Mouse (Mus musculus) embryonic facial prominence, embryonic 10.5 days (tissue): ENCODE results near the gene Astn2. TPM values are rescaled to one million over a fixed set of nuclear protein-coding genes. Genes with fewer than 3 reads are reported as not detected.

Experiments
- DNase-seq: peaks from one replicate; pipeline ENCODE4 v3.0.0-alpha.2; 2017; ENCODE audit warnings: low spot score
- H3K27ac ChIP-seq: fragments of 300-500 bp; sonication (generic); replicated peaks from 2 replicates; pipeline ENCODE4 v1.5.1; 2016; ENCODE audit warnings: mild to moderate bottlenecking
- H3K27me3 ChIP-seq: fragments of 300-500 bp; sonication (generic); replicated peaks from 2 replicates; pipeline ENCODE4 v1.6.1; 2016; ENCODE audit warnings: low read depth, mild to moderate bottlenecking; ENCODE audit not compliant: poor library complexity, severe bottlenecking
- H3K36me3 ChIP-seq: fragments of 300-500 bp; sonication (generic); replicated peaks from 2 replicates; pipeline ENCODE4 v1.6.1; 2016; ENCODE audit warnings: mild to moderate bottlenecking, moderate library complexity
- H3K4me1 ChIP-seq: fragments of 300-500 bp; sonication (generic); 2 replicates; pipeline ENCODE4 v1.6.1; 2016
- H3K4me3 ChIP-seq: fragments of 300-500 bp; sonication (generic); 2 replicates; pipeline ENCODE4 v1.5.1; 2016; ENCODE audit warnings: mild to moderate bottlenecking, moderate library complexity
- H3K9me3 ChIP-seq: fragments of 300-500 bp; sonication (generic); 2 replicates; pipeline ENCODE4 v1.6.1; 2016; ENCODE audit warnings: mild to moderate bottlenecking
- WGBS: fragments of 180-500 bp; shearing (Covaris S2); methylation state at CpG from one replicate; pipeline ENCODE4 v1.1.7; 2016; 5-methylcytosine and 5-hydroxymethylcytosine counted together
- polyA plus RNA-seq: library from polyadenylated mRNA; unstranded; fragments of >200 nt; fragmentation: Nextera tagmentation; extraction: Ambion mirVana; gene quantifications from 2 replicates; pipeline ENCODE4 v1.2.1, GENCODE M21; 2016

Gene Astn2
- polyA plus RNA-seq, 1 experiment from 2014 or later: 0.40 TPM

GRCm38 (mm10) chr4:65839550-65840000 lies 564.8 kb downstream of the Astn2 start:
- H3K9me3 ChIP-seq: no peaks in the 10 kb centered on the region
- DNase-seq: peak; percentile 13
- H3K4me3 ChIP-seq: no peak overlapping the region
- 42% methylated on average over 9 of the region's 9 CpGs for WGBS
- 0 out of 2 replicates have a peak, but pooled peaks cover 5% of the 10 kb centered on the region for H3K4me1 ChIP-seq
- H3K27me3 ChIP-seq: 0 out of 2 replicates have a peak, but pooled peaks cover 8% of the 10 kb centered on the region
- no peaks in the 10 kb centered on the region for H3K36me3 ChIP-seq
- no peak overlapping the region for H3K27ac ChIP-seq

DNA sequence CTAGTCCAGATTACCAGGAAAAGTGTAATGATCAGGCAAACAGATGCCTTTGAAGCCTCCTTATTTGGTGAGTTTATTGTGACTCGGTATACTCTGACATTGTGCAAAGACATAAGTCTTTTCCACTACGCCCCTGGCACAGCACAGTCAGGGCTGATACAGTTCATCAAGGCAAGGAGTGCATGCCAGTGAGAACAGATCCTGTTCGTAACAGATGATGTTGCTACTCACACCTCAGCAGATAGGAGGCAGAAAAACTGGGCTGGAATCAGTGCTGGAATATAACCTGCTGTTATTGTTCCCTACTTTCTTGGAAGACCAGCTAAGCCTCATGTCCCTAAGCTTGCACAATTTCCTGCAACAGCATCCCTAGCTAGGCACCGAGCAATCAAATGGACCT lies 565.6 kb downstream of the Astn2 start:
- DNase-seq: no peak
- H3K27me3 ChIP-seq: 0 out of 2 replicates have a peak, but pooled peaks cover 8% of the 10 kb centered on the region

GRCm38 (mm10) chr4:65832971-65833370 lies 571.4 kb downstream of the Astn2 start:
- 91% methylated on average over 1 of the region's 1 CpGs for WGBS
- no peaks in the 10 kb centered on the region; the same call in 1 of the 2 replicates for H3K27me3 ChIP-seq
- no peaks in the 10 kb centered on the region for H3K36me3 ChIP-seq
- 0 out of 2 replicates have a peak, but pooled peaks cover 3% of the 10 kb centered on the region for H3K4me1 ChIP-seq
- H3K4me3 ChIP-seq: no peak overlapping the region
- no peak for DNase-seq
- H3K9me3 ChIP-seq: no peaks in the 10 kb centered on the region
- no peak overlapping the region for H3K27ac ChIP-seq

More for the DNA sequence above, 565.6 kb downstream of the Astn2 start:
- Histone ChIP-seq H3K9me3 (no peaks in the 10 kb centered on the region), H3K27ac (no peak overlapping the region), H3K4me3 (no peak overlapping the region), H3K36me3 (no peaks in the 10 kb centered on the region), H3K4me1 (0 out of 2 replicates have a peak, but pooled peaks cover 5% of the 10 kb centered on the region)
- whole genome bisulfite sequencing: 84% methylated on average over 4 of the region's 4 CpGs

GRCm38 (mm10) chr4:65831872-65832271 lies 572.5 kb downstream of the Astn2 start:
- H3K4me1 ChIP-seq: 0 out of 2 replicates have a peak, but pooled peaks cover 3% of the 10 kb centered on the region
- 89% methylated on average over 3 of the region's 3 CpGs for WGBS
- no peaks in the 10 kb centered on the region for H3K36me3 ChIP-seq
- no peaks in the 10 kb centered on the region; the same call in 1 of the 2 replicates for H3K27me3 ChIP-seq
- DNase-seq: no peak
- no peaks in the 10 kb centered on the region for H3K9me3 ChIP-seq
- H3K27ac ChIP-seq: no peak overlapping the region
- no peak overlapping the region for H3K4me3 ChIP-seq

DNA sequence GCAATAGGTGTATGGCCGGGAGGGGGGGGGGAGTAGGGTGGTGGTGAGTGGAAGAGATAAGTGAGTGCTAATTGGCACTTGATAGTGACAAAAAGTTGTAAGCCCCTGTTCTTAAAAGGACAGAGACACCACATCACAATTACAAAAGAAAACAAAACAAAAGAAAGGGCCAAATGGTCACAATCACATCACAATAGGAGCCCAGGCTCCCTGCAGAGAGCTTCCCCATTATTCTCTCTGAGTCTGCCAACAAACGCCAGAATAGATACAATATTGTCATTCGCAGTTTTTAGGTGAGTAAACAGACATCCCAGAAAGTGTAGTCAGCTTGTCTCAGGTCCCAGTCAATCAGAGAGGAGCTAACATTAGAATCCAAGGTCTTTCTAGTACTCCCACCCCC lies 573.9 kb downstream of the Astn2 start:
- H3K27ac ChIP-seq: no peak overlapping the region
- 0 out of 2 replicates have a peak, but pooled peaks cover 3% of the 10 kb centered on the region for H3K4me1 ChIP-seq
- no peak for DNase-seq
- H3K9me3 ChIP-seq: no peaks in the 10 kb centered on the region
- H3K27me3 ChIP-seq: no peaks in the 10 kb centered on the region; the same call in 1 of the 2 replicates
- no peak overlapping the region for H3K4me3 ChIP-seq
- 7% methylated on average over 3 of the region's 3 CpGs for WGBS
- H3K36me3 ChIP-seq: no peaks in the 10 kb centered on the region

- no peak for DNase-seq
- Histone ChIP-seq H3K27me3 (no peaks in the 10 kb centered on the region), H3K27ac (no peak overlapping the region), H3K4me3 (no peak overlapping the region), H3K9me3 (no peaks in the 10 kb centered on the region), H3K36me3 (no peaks in the 10 kb centered on the region), H3K4me1 (0 out of 2 replicates have a peak, but pooled peaks cover 5% of the 10 kb centered on the region)
- WGBS: 78% methylated on average over 2 of the region's 2 CpGs
These were observed 583.3 kb downstream of the Astn2 start for GRCm38 (mm10) chr4:65821070-65821469.

GRCm38 (mm10) chr4:65820236-65820635 lies 584.2 kb downstream of the Astn2 start:
- Histone ChIP-seq H3K9me3 (no peaks in the 10 kb centered on the region), H3K27me3 (no peaks in the 10 kb centered on the region), H3K36me3 (no peaks in the 10 kb centered on the region), H3K4me1 (0 out of 2 replicates have a peak, but pooled peaks cover 5% of the 10 kb centered on the region), H3K4me3 (no peak overlapping the region), H3K27ac (no peak overlapping the region)
- DNase-seq: no peak
- WGBS: 69% methylated on average over 2 of the region's 2 CpGs

DNA sequence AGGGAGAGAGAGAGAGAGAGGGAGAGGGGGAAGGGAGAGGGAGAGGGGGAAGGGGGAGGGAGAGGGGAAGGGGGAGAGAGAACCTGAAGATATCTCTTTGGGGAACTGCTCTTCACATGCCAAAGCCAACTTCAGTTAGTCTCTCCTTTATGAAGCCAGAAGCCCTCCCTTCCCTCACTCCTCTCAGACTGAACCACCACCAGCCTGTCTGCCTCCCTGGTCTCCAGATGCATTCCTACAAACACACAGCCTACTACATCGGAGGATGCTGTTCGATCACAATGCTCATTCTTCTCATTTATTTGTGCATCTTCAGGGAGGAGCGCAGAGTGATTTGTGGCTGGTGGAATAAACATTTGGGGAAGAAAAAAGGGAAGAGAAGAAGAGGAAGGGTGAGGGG lies 584.6 kb downstream of the Astn2 start:
- H3K27me3 ChIP-seq: no peaks in the 10 kb centered on the region
- WGBS: 63% methylated on average over 3 of the region's 3 CpGs
- no peak for DNase-seq
- no peak overlapping the region for H3K4me3 ChIP-seq
- no peaks in the 10 kb centered on the region for H3K36me3 ChIP-seq
- H3K4me1 ChIP-seq: 0 out of 2 replicates have a peak, but pooled peaks cover 5% of the 10 kb centered on the region
- no peak overlapping the region for H3K27ac ChIP-seq
- H3K9me3 ChIP-seq: no peaks in the 10 kb centered on the region

GRCm38 (mm10) chr4:65814176-65814535 lies 590.3 kb downstream of the Astn2 start:
- no peaks in the 10 kb centered on the region for H3K4me1 ChIP-seq
- no peak overlapping the region for H3K27ac ChIP-seq
- no peaks in the 10 kb centered on the region for H3K36me3 ChIP-seq
- H3K4me3 ChIP-seq: no peak overlapping the region
- 95% methylated on average over 2 of the region's 2 CpGs for WGBS
- H3K9me3 ChIP-seq: no peaks in the 10 kb centered on the region
- DNase-seq: no peak
- no peaks in the 10 kb centered on the region for H3K27me3 ChIP-seq

DNA sequence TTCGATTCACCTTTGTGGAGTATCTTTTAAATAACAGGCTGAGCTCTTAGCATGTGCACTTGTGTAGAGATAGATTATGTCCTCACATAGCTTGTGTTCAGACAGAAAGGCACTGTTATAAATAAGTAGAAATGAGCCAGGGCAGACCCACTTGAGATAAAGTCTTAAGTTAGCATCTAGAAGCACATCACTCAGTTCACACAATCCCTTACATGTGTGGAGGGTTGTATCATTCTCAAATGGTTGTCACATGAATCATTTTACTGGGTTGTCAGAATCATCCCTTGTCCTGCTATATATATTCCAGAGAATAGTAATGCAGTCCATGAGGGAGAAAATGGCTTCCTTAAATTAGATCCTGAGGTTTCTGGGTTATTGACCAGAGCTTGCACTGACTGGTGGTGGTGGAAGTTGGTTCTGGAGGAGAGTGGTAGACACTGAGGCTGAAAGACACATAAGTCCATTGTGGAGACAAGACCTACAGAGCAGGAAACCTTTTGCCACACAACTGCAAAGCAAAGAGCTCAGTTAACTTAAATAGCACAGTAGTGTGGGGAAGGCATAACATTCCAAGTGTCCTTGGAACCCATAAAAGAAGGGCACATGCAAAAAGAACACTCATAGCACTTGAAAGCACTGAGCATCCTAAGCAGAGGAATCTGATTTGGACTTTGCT lies 590.8 kb downstream of the Astn2 start:
- DNase-seq: no peak
- 87% methylated on average over 1 of the region's 1 CpGs for WGBS
- H3K27ac ChIP-seq: no peak overlapping the region

GRCm38 (mm10) chr4:65807341-65807740 lies 597.1 kb downstream of the Astn2 start:
- no peak overlapping the region for H3K4me3 ChIP-seq
- WGBS: 91% methylated on average over 3 of the region's 3 CpGs
- no peaks in the 10 kb centered on the region for H3K36me3 ChIP-seq
- H3K4me1 ChIP-seq: 0 out of 2 replicates have a peak, but pooled peaks cover 4% of the 10 kb centered on the region
- no peaks in the 10 kb centered on the region for H3K27me3 ChIP-seq
- no peaks in the 10 kb centered on the region for H3K9me3 ChIP-seq
- H3K27ac ChIP-seq: no peak overlapping the region
- DNase-seq: no peak

More for the DNA sequence above, 590.8 kb downstream of the Astn2 start:
- Histone ChIP-seq H3K4me3 (no peak overlapping the region), H3K9me3 (no peaks in the 10 kb centered on the region), H3K27me3 (no peaks in the 10 kb centered on the region), H3K36me3 (no peaks in the 10 kb centered on the region), H3K4me1 (no peaks in the 10 kb centered on the region)

GRCm38 (mm10) chr4:65801204-65801603 lies 603.2 kb downstream of the Astn2 start:
- no peak overlapping the region for H3K4me3 ChIP-seq
- H3K27ac ChIP-seq: no peak overlapping the region
- H3K4me1 ChIP-seq: 0 out of 2 replicates have a peak, but pooled peaks cover 4% of the 10 kb centered on the region
- DNase-seq: no peak
- 81% methylated on average over 3 of the region's 3 CpGs for WGBS
- no peaks in the 10 kb centered on the region for H3K27me3 ChIP-seq
- H3K36me3 ChIP-seq: no peaks in the 10 kb centered on the region
- no peaks in the 10 kb centered on the region for H3K9me3 ChIP-seq

DNA sequence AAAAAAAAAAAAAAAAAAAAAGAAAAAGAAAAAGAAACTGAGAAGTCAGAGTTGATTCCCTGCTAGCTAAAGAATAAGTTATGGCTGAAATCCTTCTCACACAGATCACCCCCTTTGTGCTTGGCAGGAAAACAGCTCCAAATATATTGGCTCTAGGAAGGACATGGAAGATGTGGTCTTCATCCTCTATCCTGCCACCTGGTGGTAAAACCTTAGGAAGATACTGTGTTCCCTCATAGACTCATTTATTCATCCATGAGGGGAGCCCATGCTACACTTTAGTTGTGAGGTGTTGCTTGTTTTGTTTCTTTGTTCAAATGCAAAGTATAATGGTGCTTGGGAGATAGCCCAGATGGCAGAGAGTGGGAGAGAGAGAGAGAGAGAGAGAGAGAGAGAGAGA lies 613.4 kb downstream of the Astn2 start:
- no peak for DNase-seq
- Histone ChIP-seq H3K27me3 (no peaks in the 10 kb centered on the region), H3K4me3 (no peak overlapping the region), H3K4me1 (no peaks in the 10 kb centered on the region), H3K27ac (no peak overlapping the region), H3K36me3 (no peaks in the 10 kb centered on the region), H3K9me3 (no peaks in the 10 kb centered on the region)
